Mouse (Mus musculus) ES-Bruce4 (cell line): ENCODE results near the gene Sfswap.

ENCODE experiments used
- CTCF ChIP-seq: IDR thresholded peaks from one replicate; pipeline ENCODE4 v1.8.1; 2011; ENCODE audit warnings: low read depth, low read length
- EP300 ChIP-seq: IDR thresholded peaks from 2 replicates; pipeline ENCODE4 v1.6.1; 2011; ENCODE audit warnings: low read depth, low read length; ENCODE audit not compliant: insufficient read depth

- TF ChIP-seq EP300 (no peak), CTCF (no peak)
These were observed 41.2 kb downstream of the Sfswap start for GRCm38 (mm10) chr5:129542236-129542635.
